Mouse (Mus musculus): Measurements from ENCODE around the gene Erv3.

Erv3 gene

DNA sequence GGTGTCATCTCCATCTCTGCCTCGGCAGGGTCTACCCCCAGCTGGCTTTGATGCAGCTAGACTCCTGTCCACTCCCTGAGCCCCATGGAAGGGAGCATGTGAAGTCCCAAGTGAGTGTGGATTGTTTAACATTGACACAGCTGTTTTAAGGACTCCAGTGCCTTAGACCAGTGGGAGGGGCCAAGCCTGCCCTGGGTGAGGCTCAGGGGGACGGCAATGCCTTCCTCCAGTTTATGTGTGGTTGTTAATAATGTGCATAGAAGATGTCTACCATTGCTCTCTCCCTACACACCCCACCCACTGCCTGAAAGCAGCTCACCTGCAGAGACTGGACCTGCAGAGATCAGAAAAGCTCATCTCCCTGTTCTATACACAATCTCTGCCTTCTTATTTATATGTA is 35.6 kb downstream of the Erv3 start:
- DNase-seq (ENCODE audit: low spot score), result no peak

DNA sequence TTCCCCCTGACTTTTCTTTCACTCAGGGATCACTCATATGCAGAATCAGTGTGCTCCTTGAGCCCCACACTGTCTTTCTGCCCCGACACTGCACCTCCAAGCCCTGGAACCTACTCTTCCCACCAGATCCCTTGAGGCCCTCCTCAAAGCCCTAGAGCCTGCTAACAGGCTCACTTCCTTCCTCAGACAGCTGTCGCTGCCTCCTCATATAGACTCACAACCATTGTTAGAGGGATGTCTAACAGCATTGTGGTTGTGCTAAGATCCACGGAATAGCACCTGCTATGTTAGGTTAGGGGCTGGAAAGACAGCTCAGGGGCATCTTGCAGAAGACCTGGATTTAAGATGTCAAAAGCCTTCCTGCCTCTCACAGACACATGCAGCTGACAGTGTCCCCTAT is 37.1 kb downstream of the Erv3 start:
- DNase-seq (ENCODE audit: low spot score), result no peak

DNA sequence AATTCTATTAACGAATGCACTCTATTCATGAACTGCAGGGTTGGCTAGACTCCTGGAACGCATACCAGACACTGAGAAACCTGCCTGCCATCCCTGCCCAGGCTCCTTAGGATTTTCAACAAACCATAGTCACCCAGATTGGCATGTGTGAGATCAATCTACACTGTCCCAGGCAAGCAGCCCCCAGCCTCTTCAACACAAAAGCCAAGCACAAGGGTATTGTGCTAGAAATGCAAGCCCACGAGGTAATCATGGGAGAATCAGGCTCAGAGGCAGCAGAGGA is 37.9 kb downstream of the Erv3 start:
- no peak for DNase-seq (ENCODE audit: low spot score)

DNA sequence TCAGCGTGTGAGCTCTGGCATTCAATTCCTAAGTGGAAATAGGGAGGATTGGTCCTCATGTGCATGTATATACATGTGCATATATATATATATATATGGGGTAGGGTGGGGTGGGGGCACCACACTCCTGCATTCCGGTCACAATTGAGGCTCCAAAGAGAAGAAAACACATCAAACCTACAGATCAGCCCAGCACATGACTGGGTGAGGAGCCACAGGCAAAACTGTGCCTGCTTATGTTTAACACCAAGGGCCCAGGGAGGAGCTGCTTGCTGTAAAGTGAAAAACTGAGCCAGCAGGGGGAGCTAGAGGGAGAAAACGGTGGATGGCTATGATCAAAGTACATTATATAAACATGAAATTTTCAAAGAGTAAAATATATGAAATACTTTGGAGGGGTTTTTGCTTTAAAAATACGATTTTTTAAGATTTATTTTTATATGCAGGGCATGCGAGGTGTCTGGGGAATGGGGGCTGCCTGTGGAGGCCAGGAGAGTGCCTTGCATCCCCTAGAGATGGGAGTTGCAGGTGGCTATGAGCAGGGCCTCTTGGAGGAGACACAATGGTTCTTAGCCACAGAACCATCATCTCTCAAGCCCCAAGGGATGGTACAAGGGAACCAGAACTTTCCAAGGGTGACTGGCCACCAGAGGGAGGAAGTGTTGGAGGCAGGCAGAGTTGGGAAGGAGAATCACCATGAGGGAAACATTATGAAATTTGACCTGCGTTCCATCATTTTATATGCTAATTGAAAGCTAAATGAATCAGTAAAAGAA is 38.4 kb downstream of the Erv3 start:
- DNase-seq (ENCODE audit: low spot score), result peak; percentile 78

DNA sequence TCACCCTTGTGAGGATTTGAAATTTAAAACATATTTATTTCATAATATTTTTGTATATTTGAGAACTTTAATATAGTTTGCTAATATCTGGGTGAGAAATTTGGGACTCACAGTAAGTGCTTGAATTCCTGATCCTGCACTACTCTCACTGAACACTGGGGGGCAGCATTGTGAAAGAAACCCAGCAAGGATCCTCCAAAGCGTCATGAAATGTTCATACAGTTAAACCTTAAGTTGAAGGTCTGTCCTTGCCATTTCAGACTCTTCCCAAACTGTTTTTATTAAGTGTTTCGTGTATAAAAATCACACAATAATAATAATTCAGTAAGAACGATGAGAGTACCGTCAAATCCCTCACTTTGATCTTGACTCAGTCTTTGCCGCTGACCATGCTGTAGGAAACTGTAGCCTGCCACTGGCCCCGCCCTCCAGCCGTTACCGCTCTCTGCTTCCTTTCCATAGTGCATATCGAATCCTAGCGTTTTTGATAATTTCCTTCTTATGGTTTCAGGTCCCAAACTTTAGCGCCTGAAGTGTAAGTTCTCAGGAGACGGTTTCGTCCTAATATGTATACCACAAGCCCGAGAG is 39.4 kb downstream of the Erv3 start:
- peak; percentile 80 for DNase-seq (ENCODE audit: low spot score)

DNA sequence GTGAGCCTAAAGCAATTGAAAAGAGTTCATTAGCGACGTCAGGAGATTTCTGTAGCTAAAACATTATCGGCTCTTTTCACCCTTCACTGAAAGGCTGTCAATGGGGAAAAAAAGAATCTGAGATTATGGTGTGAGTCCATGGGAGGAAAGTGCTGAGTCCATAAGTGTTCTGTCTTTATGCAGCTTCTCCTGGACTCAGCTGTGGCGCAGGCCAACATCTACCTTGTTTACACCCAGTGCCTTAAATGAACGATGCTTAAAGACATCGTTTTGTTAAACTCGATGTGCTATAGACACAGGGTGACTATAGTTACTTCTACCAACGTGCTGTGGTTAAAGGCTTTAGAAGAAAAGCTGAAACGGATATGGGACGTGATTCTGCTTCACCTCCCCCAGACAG is 45.2 kb downstream of the Erv3 start:
- DNase-seq (ENCODE audit: low spot score), result no peak

DNA sequence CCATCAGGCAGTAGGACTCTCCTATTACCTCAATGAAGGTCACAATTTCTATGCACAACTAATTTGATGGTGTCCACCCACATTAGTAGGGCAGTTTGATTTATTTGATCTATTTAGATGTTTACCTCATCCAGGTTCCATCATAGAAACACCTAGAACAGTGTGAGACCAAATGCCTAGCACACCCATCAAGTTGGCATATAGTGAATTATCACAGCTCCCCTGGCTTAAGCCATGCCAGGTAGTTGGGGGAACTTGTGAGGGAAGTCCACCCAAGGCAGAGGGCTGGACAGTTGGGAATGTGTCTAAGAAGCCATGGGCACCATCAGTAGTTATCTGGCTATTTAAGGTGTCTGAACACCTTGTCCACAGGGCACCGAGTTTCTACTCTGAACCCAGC is 46.1 kb downstream of the Erv3 start:
- DNase-seq (ENCODE audit: low spot score), result no peak

DNA sequence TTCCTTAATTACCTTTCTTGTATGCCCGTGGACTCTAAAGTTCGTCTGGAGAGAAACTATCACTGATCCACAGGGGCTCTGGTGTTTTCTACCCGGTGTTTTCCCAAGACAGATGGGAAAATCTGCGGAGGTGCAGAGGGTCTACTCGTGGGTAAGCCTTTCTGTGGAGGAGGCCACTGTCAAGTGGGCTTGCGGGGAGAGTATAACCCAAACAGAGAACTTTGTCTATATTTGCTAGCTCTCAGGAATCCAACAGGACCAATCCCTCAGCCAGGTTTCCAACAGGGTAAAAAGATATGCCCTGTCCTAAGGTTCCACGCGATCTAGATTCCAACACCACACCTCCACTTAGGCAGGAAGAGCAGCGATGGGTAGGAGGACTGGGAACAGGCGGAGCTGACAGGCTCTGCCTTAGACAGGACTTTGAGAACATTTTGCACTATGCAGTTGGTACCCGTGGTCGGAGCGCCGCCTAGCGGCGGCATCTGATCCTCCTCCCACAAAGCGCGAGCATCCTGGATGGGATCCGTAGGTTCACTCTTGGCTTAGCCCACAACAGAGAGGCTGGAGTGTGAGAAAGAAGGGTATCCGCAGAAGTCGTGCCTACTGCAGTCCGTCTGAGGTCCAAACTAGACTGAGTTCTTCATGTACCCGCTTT is 46.9 kb downstream of the Erv3 start:
- DNase-seq (ENCODE audit: low spot score), result peak; percentile 38

DNA sequence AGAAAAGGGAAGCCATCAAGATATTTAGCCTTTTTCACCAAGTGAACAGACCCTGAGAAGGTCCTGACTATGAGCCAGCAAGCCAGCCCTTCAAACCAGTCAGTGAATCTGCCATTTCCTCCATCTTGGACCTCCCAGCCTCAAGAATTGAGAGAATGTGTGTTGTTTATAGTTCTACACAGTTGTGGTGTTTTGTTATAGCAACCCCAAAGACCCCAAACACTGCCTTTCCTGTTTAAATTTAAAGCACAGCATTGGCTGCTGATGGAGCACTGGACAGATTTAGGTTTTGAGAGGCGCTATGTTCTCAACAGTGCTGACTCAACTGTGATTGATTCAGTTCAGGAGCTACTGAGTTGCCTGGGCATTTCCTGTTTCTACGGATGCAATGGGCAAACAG is 47.9 kb downstream of the Erv3 start:
- DNase-seq (ENCODE audit: low spot score), result no peak

DNA sequence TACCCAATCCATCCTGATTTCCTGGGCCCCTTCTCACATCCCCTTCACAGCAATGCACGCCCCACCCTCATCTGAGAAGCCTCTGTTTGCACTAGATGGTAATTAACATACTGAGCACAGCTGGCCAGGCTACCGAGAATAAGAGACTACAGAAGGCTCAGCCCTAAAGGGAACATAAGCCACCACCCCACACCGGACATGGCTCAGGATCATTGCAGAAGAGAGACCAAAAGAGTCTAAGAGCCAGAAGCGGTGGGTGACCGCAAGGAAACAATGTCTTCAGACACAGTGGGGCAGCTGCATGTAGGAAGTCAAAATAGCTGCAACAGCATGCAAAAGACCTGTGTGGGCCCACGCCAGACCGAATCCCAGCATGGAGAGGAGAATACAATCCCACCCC is 50.7 kb downstream of the Erv3 start:
- DNase-seq (ENCODE audit: low spot score), result no peak

DNA sequence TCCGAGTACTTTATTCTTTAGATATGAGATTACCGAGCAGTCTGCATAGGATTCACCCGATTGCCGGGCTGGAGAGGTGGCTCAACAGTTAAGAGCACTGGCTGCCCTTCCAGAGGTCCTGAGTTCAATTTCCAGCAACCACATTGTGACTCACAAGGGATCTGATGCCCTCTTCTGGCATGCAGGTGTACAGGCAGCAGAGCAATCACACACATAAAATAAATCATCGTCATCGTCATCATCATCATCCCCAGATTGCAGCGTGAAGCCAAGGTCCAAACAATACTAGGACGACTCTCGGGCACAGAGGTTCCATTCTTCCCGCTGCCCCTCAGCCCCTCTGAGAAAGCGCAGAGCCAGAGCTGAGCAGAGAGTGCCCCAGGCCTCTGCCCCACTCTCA is 51.9 kb downstream of the Erv3 start:
- no peak for DNase-seq (ENCODE audit: low spot score)

DNA sequence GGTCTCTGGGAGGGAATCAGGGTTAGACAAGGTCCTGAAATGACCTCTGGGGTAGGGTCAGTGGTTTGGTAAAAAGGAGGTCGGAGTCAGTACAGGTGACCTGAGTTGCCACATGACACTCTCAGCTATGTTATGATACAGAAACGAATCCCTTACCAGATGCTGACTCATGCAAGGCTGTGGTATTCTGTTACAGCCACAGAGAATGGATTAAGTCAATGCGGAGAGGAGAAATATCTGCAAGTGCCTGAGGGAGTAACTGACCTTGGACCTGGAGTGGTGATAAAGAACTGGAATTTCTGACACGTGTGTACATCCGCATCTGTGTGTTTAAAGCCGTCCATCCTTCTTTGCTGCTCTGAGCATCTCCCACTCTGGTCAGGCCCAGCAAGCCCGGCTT is 52.7 kb downstream of the Erv3 start:
- DNase-seq (ENCODE audit: low spot score), result no peak

DNA sequence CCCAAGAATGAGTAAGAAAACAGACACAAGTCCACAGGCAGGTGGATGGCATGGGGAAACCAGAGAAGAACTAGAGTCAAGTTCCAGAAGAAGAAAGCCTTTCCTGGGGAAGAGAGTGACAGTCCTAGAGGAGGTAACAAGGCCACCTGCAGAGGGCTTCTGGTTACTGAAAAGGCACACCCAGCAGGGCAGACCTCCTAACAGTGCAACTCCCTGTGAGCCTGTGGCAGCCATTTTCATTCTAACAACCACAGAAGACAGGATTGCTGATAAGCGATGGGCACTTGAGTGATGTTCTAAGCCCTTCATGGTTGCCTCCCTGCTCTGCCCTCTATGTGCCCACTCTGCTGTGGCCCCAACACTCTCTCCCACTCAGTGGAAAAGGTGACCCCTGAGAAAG is 54.2 kb downstream of the Erv3 start:
- DNase-seq (ENCODE audit: low spot score), result no peak

DNA sequence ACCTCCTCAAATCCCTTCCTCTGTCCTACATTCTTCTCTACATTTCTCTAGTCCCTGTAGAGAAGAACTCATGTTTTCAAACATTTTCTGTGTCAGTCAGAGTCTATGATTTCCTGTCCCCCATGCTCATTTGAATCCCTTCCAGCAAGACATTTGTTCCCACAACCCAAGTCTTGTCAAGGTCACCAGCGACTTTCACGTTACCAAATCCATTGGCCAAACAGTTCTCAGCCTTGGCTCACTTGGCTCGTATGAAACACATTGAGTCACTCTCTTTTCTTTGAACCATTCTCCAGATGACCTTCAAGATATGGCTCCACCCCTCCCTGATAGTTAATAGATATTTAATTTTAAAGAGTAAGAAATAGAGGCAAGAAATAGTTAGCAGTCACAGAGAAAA is 55.7 kb downstream of the Erv3 start:
- no peak for DNase-seq (ENCODE audit: low spot score)

All from MN1 (cell line).